8 mouse cellular contexts compared by ENCODE assay signal in the genomic region with DNA sequence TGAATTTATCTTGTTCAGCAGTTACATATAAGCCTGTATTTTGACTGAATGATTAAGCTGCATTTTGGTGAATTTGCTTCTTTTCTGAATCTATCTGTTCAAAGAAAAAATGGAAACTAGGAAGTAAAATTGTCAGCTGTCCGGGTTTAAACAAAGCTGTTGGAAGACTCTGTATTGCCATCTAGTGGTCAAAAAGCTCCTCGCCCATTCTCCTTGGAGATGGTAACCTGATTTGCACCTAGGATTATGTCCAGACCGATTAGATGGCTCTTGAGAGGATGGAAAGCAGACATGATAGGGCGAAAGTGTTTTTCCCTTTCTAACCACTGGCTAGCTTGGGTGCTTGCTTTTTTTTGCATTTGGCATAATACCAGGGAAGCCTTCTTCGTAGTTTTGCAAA. TPM values are rescaled to one million over a fixed set of nuclear protein-coding genes. Genes with fewer than 3 reads are reported as not detected.
DNase-seq lines count a peak whose midpoint lies in the region; ATAC-seq and TF ChIP-seq lines count a peak whose summit lies in the region.

No protein-coding gene starts in this region.

- H3K9me3 ChIP-seq in midbrain, postnatal 0 days (ENCODE audit: low read length): no peaks in the 10 kb centered on the region

- no peak overlapping the region for H3K4me3 ChIP-seq in midbrain, postnatal 0 days (ENCODE audit: low read depth, low read length)

- no peaks in the 10 kb centered on the region for H3K4me1 ChIP-seq in midbrain, postnatal 0 days (ENCODE audit: insufficient read depth, low read length)

- DNase-seq in ovary, postnatal 10 days (ENCODE audit: low spot score): peak; percentile 26
- no peak for DNase-seq in ovary, postnatal 36 days (ENCODE audit: low spot score)
- DNase-seq in adrenal gland, postnatal 10 days: peak; percentile 51
- peak; percentile 39 for DNase-seq in embryo, embryonic 9.5 days (ENCODE audit: extremely low spot score)
- peak; percentile 68 for DNase-seq in heart, postnatal 4 days
- peak; percentile 27 to 79 for DNase-seq in left cerebral cortex, adult 9 months (ENCODE audit: low spot score in 2 of 2)
- peak; percentile 85 for DNase-seq in midbrain, postnatal 0 days (ENCODE audit: low spot score)

- H3K27me3 ChIP-seq in midbrain, postnatal 0 days (ENCODE audit: insufficient read depth, low read length): no peaks in the 10 kb centered on the region

- WGBS in midbrain, postnatal 0 days: 32% methylated on average over 5 of the region's 5 CpGs

- 0 out of 2 replicates have a peak, but pooled peaks have one; percentile 31 for ATAC-seq in midbrain, postnatal 0 days (ENCODE audit: low FRiP score)
- no peak for ATAC-seq in megakaryocyte-erythroid progenitor cell, adult 5-6 weeks (replicated peaks; ENCODE audit: low FRiP score, low TSS enrichment, poor library complexity, severe bottlenecking)

- TF ChIP-seq CTCF in midbrain, postnatal 0 days (IDR thresholded peaks at IDR 0.05): peak; percentile 78

- no peak overlapping the region for H3K4me2 ChIP-seq in midbrain, postnatal 0 days (ENCODE audit: low read depth, low read length, poor library complexity, severe bottlenecking)

- H3K36me3 ChIP-seq in midbrain, postnatal 0 days (ENCODE audit: insufficient read depth, low read length): no peaks in the 10 kb centered on the region

- H3K27ac ChIP-seq in midbrain, postnatal 0 days (ENCODE audit: low read depth, low read length): no peak overlapping the region

- no peak overlapping the region for H3K9ac ChIP-seq in midbrain, postnatal 0 days (replicated peaks; ENCODE audit: low read length, poor library complexity, severe bottlenecking)

RNA-seq across cellular contexts. Expression of gene 4930578C19Rik, which starts 19.1 kb away (rescaled TPM):
- total RNA-seq in adrenal gland, postnatal 10 days (2021): 1 to 10 TPM; 2.9 to 3.7 TPM
- 1 to 10 TPM; 3.1 to 4.3 TPM for total RNA-seq in heart, postnatal 4 days (2021)
- total RNA-seq in midbrain, postnatal 0 days (2014; rRNA removed): 0.90 and 2.0 TPM in 2 replicates
- polyA plus RNA-seq in midbrain, postnatal 0 days (2015; fragmentation: Nextera tagmentation; extraction: Ambion mirVana): 0.47 and 0.90 TPM in 2 replicates
- total RNA-seq in megakaryocyte-erythroid progenitor cell, adult 5-6 weeks (2014; fragmentation: Nextera tagmentation): not detected in 2 replicates
- total RNA-seq in megakaryocyte-erythroid progenitor cell, adult 5-6 weeks (2017): not detected in 2 replicates
